Mouse (Mus musculus): ENCODE measurements around the gene Lag3. TPM values are rescaled to one million over a fixed set of nuclear protein-coding genes. Genes with fewer than 3 reads are reported as not detected.
A peak's percentile ranks its signal among the peaks of the same experiment; 100 is the strongest.

Gene Lag3
- polyA plus RNA-seq (2016; fragmentation: Nextera tagmentation; extraction: Ambion mirVana), result 1.2 and 2.8 TPM in 2 replicates

- peaks cover 59% of the 10 kb centered on the region for H3K4me1 ChIP-seq
- peaks cover 24% of the 10 kb centered on the region for H3K36me3 ChIP-seq
- WGBS, result 15% methylated on average over 13 of the region's 13 CpGs
- peak within 1 kb of the TSS; percentile 32 for H3K4me3 ChIP-seq
- DNase-seq (ENCODE audit: low spot score), result no peak
- H3K9me3 ChIP-seq, result no peaks in the 10 kb centered on the region
- peaks cover 44% of the 10 kb centered on the region for H3K27me3 ChIP-seq (ENCODE audit: insufficient read depth, poor library complexity, severe bottlenecking)
- peak within 1 kb of the TSS; percentile 86 for H3K27ac ChIP-seq
These were observed at the start of gene Lag3 for GRCm38 (mm10) chr6:124911533-124912218. TSS of gene Lag3 (minus strand) at chr6:124911705.

GRCm38 (mm10) chr6:124961021-124961420 is 49.5 kb upstream of the Lag3 start:
- no peak for DNase-seq (ENCODE audit: low spot score)
- WGBS, result 92% methylated on average over 12 of the region's 12 CpGs

GRCm38 (mm10) chr6:124959960-124960359 is 48.5 kb upstream of the Lag3 start:
- peaks cover 79% of the 10 kb centered on the region for H3K36me3 ChIP-seq
- 95% methylated on average over 13 of the region's 13 CpGs for WGBS
- no peak overlapping the region for H3K4me3 ChIP-seq

More at GRCm38 (mm10) chr6:124961021-124961420, 49.5 kb upstream of the Lag3 start:
- H3K36me3 ChIP-seq, result peaks cover 68% of the 10 kb centered on the region
- H3K9me3 ChIP-seq, result no peaks in the 10 kb centered on the region
- H3K4me3 ChIP-seq, result no peak overlapping the region
- H3K4me1 ChIP-seq, result peaks cover 24% of the 10 kb centered on the region
- H3K27ac ChIP-seq, result no peak overlapping the region
- no peaks in the 10 kb centered on the region for H3K27me3 ChIP-seq (ENCODE audit: insufficient read depth, poor library complexity, severe bottlenecking)

GRCm38 (mm10) chr6:124958127-124958526 is 46.6 kb upstream of the Lag3 start:
- no peaks in the 10 kb centered on the region for H3K9me3 ChIP-seq
- H3K27me3 ChIP-seq (ENCODE audit: insufficient read depth, poor library complexity, severe bottlenecking), result no peaks in the 10 kb centered on the region
- no peak overlapping the region for H3K27ac ChIP-seq
- H3K4me3 ChIP-seq, result no peak overlapping the region
- peaks cover 81% of the 10 kb centered on the region for H3K36me3 ChIP-seq
- DNase-seq (ENCODE audit: low spot score), result no peak
- 85% methylated on average over 3 of the region's 3 CpGs for WGBS
- peaks cover 9% of the 10 kb centered on the region; the same call in 1 of the 2 replicates for H3K4me1 ChIP-seq

More at GRCm38 (mm10) chr6:124959960-124960359, 48.5 kb upstream of the Lag3 start:
- Histone ChIP-seq H3K4me1 (peaks cover 18% of the 10 kb centered on the region), H3K27me3 (ENCODE audit: insufficient read depth, poor library complexity, severe bottlenecking) (no peaks in the 10 kb centered on the region), H3K9me3 (no peaks in the 10 kb centered on the region), H3K27ac (no peak overlapping the region)
- DNase-seq (ENCODE audit: low spot score), result no peak

- no peak overlapping the region for H3K27ac ChIP-seq
- no peaks in the 10 kb centered on the region for H3K4me1 ChIP-seq
- H3K4me3 ChIP-seq, result no peak overlapping the region
- DNase-seq (ENCODE audit: low spot score), result no peak
- H3K36me3 ChIP-seq, result peaks cover 59% of the 10 kb centered on the region
- WGBS, result 84% methylated on average over 4 of the region's 4 CpGs
- no peaks in the 10 kb centered on the region for H3K9me3 ChIP-seq
- no peaks in the 10 kb centered on the region for H3K27me3 ChIP-seq (ENCODE audit: insufficient read depth, poor library complexity, severe bottlenecking)
These were observed 43.7 kb upstream of the Lag3 start for GRCm38 (mm10) chr6:124955212-124955611.

GRCm38 (mm10) chr6:124953991-124954715 is 42.6 kb upstream of the Lag3 start:
- Histone ChIP-seq H3K4me3 (no peak overlapping the region), H3K27ac (no peak overlapping the region), H3K9me3 (no peaks in the 10 kb centered on the region), H3K27me3 (ENCODE audit: insufficient read depth, poor library complexity, severe bottlenecking) (no peaks in the 10 kb centered on the region), H3K36me3 (peaks cover 49% of the 10 kb centered on the region), H3K4me1 (no peaks in the 10 kb centered on the region)
- WGBS, result 80% methylated on average over 2 of the region's 2 CpGs
- no peak for DNase-seq (ENCODE audit: low spot score)

GRCm38 (mm10) chr6:124943526-124943925 is 32.0 kb upstream of the Lag3 start:
- H3K27ac ChIP-seq, result no peak overlapping the region
- no peaks in the 10 kb centered on the region for H3K27me3 ChIP-seq (ENCODE audit: insufficient read depth, poor library complexity, severe bottlenecking)
- H3K9me3 ChIP-seq, result no peaks in the 10 kb centered on the region
- peaks cover 11% of the 10 kb centered on the region for H3K36me3 ChIP-seq
- 81% methylated on average over 3 of the region's 3 CpGs for WGBS
- H3K4me1 ChIP-seq, result no peaks in the 10 kb centered on the region
- H3K4me3 ChIP-seq, result no peak overlapping the region
- no peak for DNase-seq (ENCODE audit: low spot score)

- Histone ChIP-seq H3K4me1 (no peaks in the 10 kb centered on the region), H3K27me3 (ENCODE audit: insufficient read depth, poor library complexity, severe bottlenecking) (no peaks in the 10 kb centered on the region), H3K4me3 (no peak overlapping the region), H3K36me3 (peaks cover 30% of the 10 kb centered on the region), H3K9me3 (no peaks in the 10 kb centered on the region), H3K27ac (no peak overlapping the region)
- no peak for DNase-seq (ENCODE audit: low spot score)
- WGBS, result 94% methylated on average over 1 of the region's 1 CpGs
These were observed 30.2 kb upstream of the Lag3 start for GRCm38 (mm10) chr6:124941679-124942078.

GRCm38 (mm10) chr6:124938554-124938953 is 27.0 kb upstream of the Lag3 start:
- 85% methylated on average over 7 of the region's 7 CpGs for WGBS
- H3K36me3 ChIP-seq, result peaks cover 61% of the 10 kb centered on the region
- H3K27me3 ChIP-seq (ENCODE audit: insufficient read depth, poor library complexity, severe bottlenecking), result no peaks in the 10 kb centered on the region
- H3K4me1 ChIP-seq, result peaks cover 12% of the 10 kb centered on the region; the same call in 1 of the 2 replicates
- H3K4me3 ChIP-seq, result no peak overlapping the region
- no peak for DNase-seq (ENCODE audit: low spot score)
- H3K9me3 ChIP-seq, result no peaks in the 10 kb centered on the region
- H3K27ac ChIP-seq, result no peak overlapping the region

- WGBS, result 80% methylated on average over 2 of the region's 2 CpGs
- H3K4me3 ChIP-seq, result no peak overlapping the region
- peaks cover 67% of the 10 kb centered on the region for H3K36me3 ChIP-seq
- no peak for DNase-seq (ENCODE audit: low spot score)
- peaks cover 17% of the 10 kb centered on the region for H3K4me1 ChIP-seq
- H3K27me3 ChIP-seq (ENCODE audit: insufficient read depth, poor library complexity, severe bottlenecking), result no peaks in the 10 kb centered on the region
- H3K27ac ChIP-seq, result no peak overlapping the region
- H3K9me3 ChIP-seq, result no peaks in the 10 kb centered on the region
These were observed 26.0 kb upstream of the Lag3 start for GRCm38 (mm10) chr6:124937493-124937892.

- Histone ChIP-seq H3K4me1 (peaks cover 22% of the 10 kb centered on the region), H3K36me3 (peaks cover 70% of the 10 kb centered on the region), H3K27ac (no peak overlapping the region), H3K27me3 (ENCODE audit: insufficient read depth, poor library complexity, severe bottlenecking) (no peaks in the 10 kb centered on the region), H3K9me3 (no peaks in the 10 kb centered on the region), H3K4me3 (no peak overlapping the region)
- DNase-seq (ENCODE audit: low spot score), result no peak
- 76% methylated on average over 1 of the region's 1 CpGs for whole genome bisulfite sequencing
These were observed 25.2 kb upstream of the Lag3 start for GRCm38 (mm10) chr6:124936681-124937080.

- DNase-seq (ENCODE audit: low spot score), result no peak
- Histone ChIP-seq H3K4me3 (no peak overlapping the region), H3K4me1 (peaks cover 34% of the 10 kb centered on the region), H3K9me3 (no peaks in the 10 kb centered on the region), H3K36me3 (peaks cover 68% of the 10 kb centered on the region), H3K27me3 (ENCODE audit: insufficient read depth, poor library complexity, severe bottlenecking) (no peaks in the 10 kb centered on the region), H3K27ac (no peak overlapping the region)
- WGBS, result 93% methylated on average over 7 of the region's 7 CpGs
These were observed 23.2 kb upstream of the Lag3 start for GRCm38 (mm10) chr6:124934670-124935069.

GRCm38 (mm10) chr6:124933127-124933526 is 21.6 kb upstream of the Lag3 start:
- DNase-seq (ENCODE audit: low spot score), result no peak
- Histone ChIP-seq H3K9me3 (no peaks in the 10 kb centered on the region), H3K4me3 (peak overlapping the region; percentile 94; the same call in 1 of the 2 replicates), H3K36me3 (peaks cover 54% of the 10 kb centered on the region), H3K27me3 (ENCODE audit: insufficient read depth, poor library complexity, severe bottlenecking) (no peaks in the 10 kb centered on the region), H3K27ac (no peak overlapping the region), H3K4me1 (peaks cover 34% of the 10 kb centered on the region)
- WGBS, result 92% methylated on average over 3 of the region's 3 CpGs
